Mouse (Mus musculus) heart, postnatal 0 days (tissue): ENCODE measurements around the gene Tnrc6b.

Experiments used
- CTCF ChIP-seq: IDR thresholded peaks from 2 replicates; pipeline ENCODE4 v1.5.1; 2016; ENCODE audit warnings: antibody characterized with exemption, control low read depth, low read depth
- EP300 ChIP-seq: IDR thresholded peaks from 2 replicates; pipeline ENCODE4 v1.6.1; 2016; ENCODE audit warnings: antibody characterized with exemption, low read depth

DNA sequence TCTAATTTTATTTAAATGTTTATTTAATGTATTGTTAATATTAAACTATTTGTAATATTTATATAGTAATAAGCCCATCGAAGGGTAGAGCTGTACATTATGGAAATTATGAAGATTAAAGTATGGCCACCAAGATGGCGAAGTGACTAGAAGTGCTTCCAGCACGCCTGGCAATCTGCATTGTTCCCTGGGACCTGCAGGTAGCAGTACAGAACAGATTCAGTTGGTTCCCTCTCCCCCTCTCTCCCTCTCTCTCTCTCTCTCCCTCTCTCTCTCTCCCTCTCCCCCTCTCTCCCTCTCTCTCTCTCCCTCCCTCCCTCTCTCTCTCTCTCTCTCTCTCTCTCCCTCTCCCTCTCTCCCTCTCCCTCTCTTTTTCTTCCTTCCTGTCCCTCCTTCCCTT lies 199.1 kb downstream of the Tnrc6b start:
- TF ChIP-seq CTCF = no peak
- no peak for TF ChIP-seq EP300
